ENCODE assay signal across 9 mouse cellular contexts in genomic region chr4:59760636-59761364, GRCm38 (mm10). TPM values are rescaled to one million over a fixed set of nuclear protein-coding genes. Genes with fewer than 3 reads are reported as not detected.
DNase-seq lines count a peak whose midpoint lies in the region; ATAC-seq and TF ChIP-seq lines count a peak whose summit lies in the region.
"Had no signal": no experiment of that assay in that cellular context is flagged by ENCODE, and none has a peak within 500 bp of the region (broad histone marks: within the 10 kb centered on the region; RNA-seq: fewer than 3 reads in every experiment).

No protein-coding gene starts in this region.

- no peaks in the 10 kb centered on the region for H3K9me3 ChIP-seq in lung, embryonic 14.5 days (ENCODE audit: low read depth, low read length)
- H3K9me3 ChIP-seq: heart, embryonic 13.5 days had no signal

- peak; percentile 93 for DNase-seq in heart, adult 11 months
- DNase-seq in heart, postnatal 25 days (ENCODE audit: low spot score) = no peak
- DNase-seq in spleen, adult 2 months (ENCODE audit: low read depth in 1 of 2, low spot score in 2 of 2) = no peak
- no peak for DNase-seq in spleen, adult 18-20 months
- peak; percentile 29 for DNase-seq in frontal cortex, postnatal 36 days (ENCODE audit: low spot score in 2 of 2)
- peak; percentile 87 for DNase-seq in lung, embryonic 14.5 days
- peak; percentile 12 for DNase-seq in thymus, postnatal 25 days

- no peak for ATAC-seq in lung, embryonic 14.5 days (ENCODE audit: insufficient read depth)
- ATAC-seq in cerebellum, adult (ENCODE audit: insufficient number of reproducible peaks, low FRiP score, low TSS enrichment) = no peak

- no peaks in the 10 kb centered on the region for H3K36me3 ChIP-seq in spleen, adult 2 months (ENCODE audit: control insufficient read depth, insufficient read depth, low read length)
- 0 out of 2 replicates have a peak, but pooled peaks cover 2% of the 10 kb centered on the region for H3K36me3 ChIP-seq in lung, embryonic 14.5 days (ENCODE audit: insufficient read depth)
- H3K36me3 ChIP-seq: heart, embryonic 13.5 days had no signal

- WGBS in spleen, adult 2 months = 68% methylated on average over 10 of the region's 10 CpGs
- WGBS in lung, embryonic 14.5 days = 29% methylated on average over 10 of the region's 10 CpGs

- H3K4me1 ChIP-seq in spleen, adult 2 months (ENCODE audit: control insufficient read depth, insufficient read depth, insufficient read length) = no peaks in the 10 kb centered on the region
- H3K4me1 ChIP-seq in lung, embryonic 14.5 days (ENCODE audit: insufficient read depth) = peaks cover 20% of the 10 kb centered on the region

- no peak overlapping the region for H3K4me3 ChIP-seq in spleen, adult 2 months (ENCODE audit: extremely low read depth, insufficient read depth, insufficient read length)
- no peak overlapping the region for H3K4me3 ChIP-seq in lung, embryonic 14.5 days (ENCODE audit: low read depth, low read length)
- H3K4me3 ChIP-seq: heart, embryonic 13.5 days had no signal

- no peak for TF ChIP-seq POLR2A in spleen, adult 2 months (IDR thresholded peaks at IDR 0.05; ENCODE audit: low read depth, low read length)

- H3K4me2 ChIP-seq in lung, embryonic 14.5 days = no peak overlapping the region
- H3K4me2 ChIP-seq: heart, embryonic 13.5 days had no signal

- no peak overlapping the region for H3K27ac ChIP-seq in spleen, adult 2 months (ENCODE audit: insufficient read depth, low read length)
- peak overlapping the region; percentile 56; the same call in 1 of the 2 replicates for H3K27ac ChIP-seq in lung, embryonic 14.5 days (ENCODE audit: low read depth)
- H3K27ac ChIP-seq: heart, embryonic 13.5 days had no signal

- intact Hi-C loops in heart, postnatal 25 days (cut with DNase I) = no loop called here

- no peaks in the 10 kb centered on the region for H3K27me3 ChIP-seq in spleen, adult 2 months (ENCODE audit: control insufficient read depth, insufficient read depth, low read length)
- no peaks in the 10 kb centered on the region for H3K27me3 ChIP-seq in lung, embryonic 14.5 days (ENCODE audit: insufficient read depth, low read length)
- H3K27me3 ChIP-seq: heart, embryonic 13.5 days had no signal

- H3K9ac ChIP-seq in lung, embryonic 14.5 days = no peak overlapping the region
- H3K9ac ChIP-seq: heart, embryonic 13.5 days had no signal

- peak; percentile 21; the same call in 1 of the 2 replicates for TF ChIP-seq CTCF in spleen, adult 2 months (IDR thresholded peaks at IDR 0.05; ENCODE audit: extremely low read depth, insufficient read depth, insufficient read length, insufficient replicate concordance)
- peak; percentile 77 for TF ChIP-seq CTCF in lung, embryonic 14.5 days (IDR thresholded peaks at IDR 0.05; ENCODE audit: low read depth)

RNA-seq across cellular contexts. Expression of gene Inip, which starts 40.6 kb away (rescaled TPM):
- total RNA-seq in heart, postnatal 25 days (2021) = 10 to 100 TPM in 1 of 2 experiments, 1 to 10 TPM in 1; 9.3 to 10.9 TPM
- 9.8 and 10.1 TPM in 2 replicates for polyA plus RNA-seq in spleen, adult 2 months (2012; rRNA removed)
- polyA plus RNA-seq in lung, embryonic 14.5 days (2014; fragmentation: Nextera tagmentation; extraction: Ambion mirVana) = 60.7 and 64.7 TPM in 2 replicates

RNA-seq across cellular contexts. Expression of gene Snx30, which starts 44.8 kb away (rescaled TPM):
- 1 to 10 TPM; 6.0 to 7.9 TPM for total RNA-seq in heart, postnatal 25 days (2021)
- polyA plus RNA-seq in spleen, adult 2 months (2012; rRNA removed) = 8.8 and 12.5 TPM in 2 replicates
- polyA plus RNA-seq in lung, embryonic 14.5 days (2014; fragmentation: Nextera tagmentation; extraction: Ambion mirVana) = 9.8 and 10.6 TPM in 2 replicates

Comparison
In these comparisons a context has a peak if more than half of its experiments do, and no peak if none do; other contexts are left out.
1. DNase-seq: peak in heart, adult 11 months (single experiment), frontal cortex, postnatal 36 days (2 of 2), lung, embryonic 14.5 days (single experiment) and thymus, postnatal 25 days (single experiment); none in heart, postnatal 25 days (single experiment), spleen, adult 2 months (0 of 2) and spleen, adult 18-20 months (0 of 2).